Mouse (Mus musculus) adrenal gland, postnatal 14 days (tissue): ENCODE measurements around the gene Cd72. TPM values are rescaled to one million over a fixed set of nuclear protein-coding genes. Genes with fewer than 3 reads are reported as not detected.
A peak's percentile ranks its signal among the peaks of the same experiment; 100 is the strongest.

Experiments
- DNase-seq: peaks from one replicate; pipeline ENCODE4 v3.0.0; 2021; ENCODE audit warnings: mixed read lengths
- total RNA-seq: library from RNA; stranded (reverse); gene quantifications from 2 replicates; pipeline ENCODE4 v1.2.3, GENCODE M21; 2021

Cd72 gene
- total RNA-seq, 1 experiment from 2014 or later = 2.7 TPM

GRCm38 (mm10) chr4:43400976-43401375, 53.5 kb downstream of the Cd72 start:
- no peak for DNase-seq

DNA sequence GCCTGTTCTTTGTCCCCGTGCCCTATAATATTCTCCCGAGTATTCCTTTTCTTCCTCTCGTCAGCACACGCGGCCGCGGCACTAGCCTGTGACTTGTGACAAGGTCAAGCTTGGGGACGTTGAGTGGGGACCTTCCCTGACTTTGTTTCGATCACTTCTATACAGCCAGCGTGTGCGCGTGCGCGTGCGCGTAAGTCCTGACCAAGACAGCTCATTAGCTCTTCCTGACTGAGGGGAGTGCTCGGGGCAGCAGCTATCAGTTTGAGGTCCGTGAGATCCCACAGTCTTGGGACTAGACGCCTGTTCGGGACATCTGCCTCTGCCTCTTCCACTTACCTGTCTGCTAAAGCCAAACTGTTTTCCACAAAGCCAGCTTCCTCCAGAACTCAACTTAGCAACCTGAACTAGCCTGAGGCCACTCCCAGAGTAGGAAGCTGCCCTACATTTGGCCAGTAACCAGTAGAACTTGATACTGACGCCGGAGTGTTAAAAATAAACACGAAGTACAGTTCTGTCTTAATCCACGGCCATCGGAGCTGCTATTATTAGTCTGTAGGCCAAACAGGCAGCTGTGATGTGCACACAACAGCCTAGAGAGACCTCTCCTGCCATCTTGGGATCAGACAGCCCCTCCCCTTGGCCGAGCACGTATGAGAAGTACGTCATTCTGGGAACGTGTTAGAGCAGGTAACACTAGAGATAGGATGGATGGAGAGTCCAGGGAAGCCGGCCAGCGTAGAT, 54.9 kb downstream of the Cd72 start:
- no peak for DNase-seq

DNA sequence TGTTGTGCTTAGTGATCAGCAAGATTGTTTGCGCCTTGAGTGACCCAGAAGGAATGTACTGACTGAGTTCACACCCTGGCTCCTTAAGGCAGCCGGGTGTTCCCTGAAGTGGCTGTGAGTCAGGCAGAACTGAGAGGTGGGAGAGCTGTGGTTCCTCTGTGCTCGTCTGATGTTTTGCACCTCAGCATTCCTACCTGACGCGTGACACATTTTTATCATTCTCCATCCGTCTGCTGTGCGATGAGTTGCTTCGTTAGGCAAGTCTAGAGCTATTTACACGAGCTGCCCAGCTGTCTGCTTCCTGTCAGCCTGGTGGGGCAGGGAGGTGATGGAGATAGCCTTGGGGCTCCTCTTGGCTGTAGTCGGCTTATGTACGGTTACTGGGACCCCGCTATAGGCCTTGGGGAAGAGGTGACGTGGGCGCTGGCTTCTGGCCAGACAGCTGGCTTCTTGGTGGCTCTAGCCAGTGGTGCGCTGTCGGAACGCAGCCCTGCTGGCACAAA, 55.5 kb downstream of the Cd72 start:
- DNase-seq = peak; percentile 86

GRCm38 (mm10) chr4:43398014-43398413, 56.4 kb downstream of the Cd72 start:
- no peak for DNase-seq

Other genes with a start within 250 kb of the Cd72 start
- gene Atp8b5, start 187.5 kb downstream of the Cd72 start, total RNA-seq = 0.56 and 0.67 TPM in 2 replicates
- 34.8 and 38.6 TPM in 2 replicates for gene Rusc2, start 72.6 kb downstream of the Cd72 start, total RNA-seq
- gene Fam166b, start 25.5 kb downstream of the Cd72 start, total RNA-seq = not detected in 2 replicates
- 53.9 and 59.0 TPM in 2 replicates for gene Tesk1, start 12.7 kb downstream of the Cd72 start, total RNA-seq
- 0.59 and 1.3 TPM in 2 replicates for gene Sit1, start 29.1 kb upstream of the Cd72 start, total RNA-seq
- 48.3 and 50.0 TPM in 2 replicates for gene Ccdc107, start 38.3 kb upstream of the Cd72 start, total RNA-seq
- 5.2 and 6.8 TPM in 2 replicates for gene Arhgef39, start 45.1 kb upstream of the Cd72 start, total RNA-seq
- gene Car9, start 52.3 kb upstream of the Cd72 start, total RNA-seq = 0.37 and 0.83 TPM in 2 replicates
- gene Tpm2, start 69.1 kb upstream of the Cd72 start, total RNA-seq = 84.5 and 88.0 TPM in 2 replicates
- 108 and 117 TPM in 2 replicates for gene Creb3, start 107.7 kb upstream of the Cd72 start, total RNA-seq
- 201 and 213 TPM in 2 replicates for gene Tln1, start 108.1 kb upstream of the Cd72 start, total RNA-seq
- gene Rgp1, start 124.1 kb upstream of the Cd72 start, total RNA-seq = 43.3 and 52.6 TPM in 2 replicates
- 11.7 and 15.0 TPM in 2 replicates for gene Gba2, start 124.2 kb upstream of the Cd72 start, total RNA-seq
- 2.1 and 2.3 TPM in 2 replicates for gene Msmp, start 129.9 kb upstream of the Cd72 start, total RNA-seq
- gene Npr2, start 177.3 kb upstream of the Cd72 start, total RNA-seq = 36.4 and 43.9 TPM in 2 replicates
- gene Spag8, start 199.0 kb upstream of the Cd72 start, total RNA-seq = 0.93 and 1.1 TPM in 2 replicates
- gene Hint2, start 201.8 kb upstream of the Cd72 start, total RNA-seq = 91.7 and 99.5 TPM in 2 replicates
- gene Tmem8b, start 214.3 kb upstream of the Cd72 start, total RNA-seq = 7.2 and 9.9 TPM in 2 replicates
- 0.30 TPM in 1 of 2 replicates, not detected in the other for gene Fam221b, start 214.5 kb upstream of the Cd72 start, total RNA-seq
- not detected in 2 replicates for gene Olfr70, start 246.2 kb upstream of the Cd72 start, total RNA-seq